Mouse (Mus musculus) adrenal gland, postnatal 25 days (tissue): ENCODE measurements at regions not wholly inside any gene's neighbourhood (a gene's known extent, or its start where the extent isn't known, plus 50 kb on each side); places are given as distances from the start of the nearest gene placed in this dataset.

Experiments
- DNase-seq: peaks from one replicate; pipeline ENCODE4 v3.0.0; 2021; ENCODE audit warnings: mixed read lengths

DNA sequence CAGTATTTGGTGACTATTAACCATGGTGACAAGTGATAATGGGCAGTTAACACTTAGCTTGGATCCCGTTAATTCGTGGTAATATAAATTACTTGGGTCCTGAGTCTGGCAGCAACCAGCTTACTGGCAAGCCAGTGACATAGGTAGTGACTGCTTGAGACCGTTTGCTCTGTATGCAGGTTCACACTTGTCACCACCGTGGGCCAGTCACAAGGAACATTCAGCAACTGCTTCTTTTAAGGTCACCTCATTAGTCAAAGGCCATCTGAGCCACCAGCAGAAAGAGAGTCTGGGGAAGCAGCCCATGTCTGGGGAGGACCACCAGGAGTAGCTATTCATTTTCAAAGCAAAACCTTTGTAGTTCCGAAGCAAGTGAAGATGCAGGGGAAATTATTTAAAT is 220.3 kb upstream of the Mgmt start:
- DNase-seq, result no peak

DNA sequence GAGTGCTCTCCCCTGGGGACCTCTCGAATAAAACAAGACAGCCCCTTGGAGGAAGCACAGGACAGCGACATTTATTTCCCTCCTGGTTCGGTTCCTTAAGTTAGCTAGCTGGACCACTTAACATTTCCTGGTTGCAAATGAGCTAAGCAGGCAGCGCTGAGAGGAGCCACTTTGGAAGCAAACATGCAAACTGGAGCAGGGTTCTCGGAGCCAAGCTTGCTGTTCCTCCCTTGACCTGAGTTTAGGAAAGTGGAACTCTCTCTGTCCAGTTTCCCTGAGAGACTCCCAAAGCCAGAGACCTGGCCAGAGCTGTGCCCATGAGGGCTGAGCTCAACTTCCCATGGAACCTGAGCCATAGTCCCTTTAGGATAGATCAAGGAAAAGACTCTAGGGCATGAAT is 219.4 kb upstream of the Mgmt start:
- no peak for DNase-seq

DNA sequence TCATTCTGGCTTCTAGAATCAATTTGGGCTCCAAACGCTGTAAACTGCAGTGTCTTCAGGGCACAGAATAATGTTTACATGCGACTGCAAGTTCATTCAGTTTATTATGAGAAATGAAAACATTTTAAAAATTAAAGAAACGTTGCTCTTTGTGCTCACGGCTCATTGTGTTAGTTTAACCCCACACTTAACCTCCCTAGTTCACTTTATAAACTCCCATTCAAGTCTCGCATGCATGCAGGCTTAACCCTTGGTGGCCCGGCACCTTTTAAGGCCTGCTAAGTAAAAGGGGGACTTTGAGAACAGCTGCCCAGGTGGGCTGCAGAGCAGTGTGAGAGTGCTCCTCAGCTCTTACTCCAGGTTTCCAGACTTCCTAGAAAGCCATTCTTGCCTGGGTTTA is 218.3 kb upstream of the Mgmt start:
- DNase-seq, result no peak

DNA sequence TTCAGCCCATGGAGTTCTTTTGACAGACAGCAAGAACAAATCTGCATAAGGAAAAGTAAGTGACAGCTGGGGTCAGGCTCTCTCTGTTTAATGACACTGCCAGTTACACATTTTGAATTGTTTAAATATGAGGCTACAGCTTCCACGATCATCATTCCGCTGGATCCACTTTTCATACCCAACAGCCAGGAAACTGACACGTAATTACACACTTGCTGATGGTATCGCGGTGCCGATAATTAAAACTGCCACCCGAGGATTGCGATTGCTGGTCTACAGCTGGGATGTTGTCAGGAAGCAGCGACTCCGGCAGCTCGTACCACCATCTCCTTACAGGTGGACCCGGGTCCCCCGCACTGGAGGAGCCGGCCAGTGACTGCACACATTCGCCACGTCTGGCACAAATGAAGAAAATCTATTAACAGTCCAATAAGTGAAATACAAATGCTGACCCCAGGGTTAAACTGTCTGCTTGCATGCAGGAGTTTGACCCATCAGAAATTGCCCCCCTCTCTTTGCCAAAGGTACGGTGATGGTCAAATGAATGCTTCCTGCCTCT is 217.3 kb upstream of the Mgmt start:
- no peak for DNase-seq

DNA sequence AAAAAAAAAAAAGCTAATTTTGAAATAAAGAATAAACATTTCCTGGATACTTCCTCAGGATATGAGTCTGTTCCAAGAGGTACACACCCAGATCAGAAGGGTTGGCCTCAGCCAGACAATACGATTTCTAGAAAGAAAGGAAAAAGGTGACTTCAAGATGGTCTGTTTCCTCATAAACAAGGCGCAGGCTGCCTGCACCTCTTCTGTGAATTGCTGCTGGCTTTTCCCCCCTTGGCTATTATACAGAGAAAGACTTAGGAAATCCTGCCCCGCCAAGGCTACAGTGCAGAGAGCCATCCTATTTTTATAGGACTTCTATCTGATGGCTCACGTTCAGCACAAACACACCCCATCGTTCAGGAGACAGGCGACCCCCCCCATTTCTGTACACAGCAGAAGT is 204.8 kb upstream of the Mgmt start:
- no peak for DNase-seq

DNA sequence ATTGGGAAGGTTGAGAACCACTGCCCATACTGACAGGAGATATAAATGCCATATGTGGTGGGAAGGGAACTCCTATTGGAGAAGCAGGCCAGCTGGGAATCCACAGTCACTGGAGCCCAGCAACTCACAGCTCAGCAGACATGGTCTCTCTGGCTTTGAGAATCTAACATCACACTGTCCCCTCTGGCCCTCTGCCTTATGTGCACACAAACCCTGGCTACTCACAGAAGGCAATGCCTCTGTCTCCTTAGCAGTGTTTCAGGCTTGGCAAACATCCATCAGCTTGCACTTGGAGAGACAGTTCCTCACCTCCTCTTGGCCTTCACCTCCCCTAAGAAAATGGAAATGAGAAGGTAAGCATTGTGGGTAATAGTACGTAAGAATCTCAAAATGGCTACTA is 188.2 kb upstream of the Mgmt start:
- DNase-seq, result no peak

DNA sequence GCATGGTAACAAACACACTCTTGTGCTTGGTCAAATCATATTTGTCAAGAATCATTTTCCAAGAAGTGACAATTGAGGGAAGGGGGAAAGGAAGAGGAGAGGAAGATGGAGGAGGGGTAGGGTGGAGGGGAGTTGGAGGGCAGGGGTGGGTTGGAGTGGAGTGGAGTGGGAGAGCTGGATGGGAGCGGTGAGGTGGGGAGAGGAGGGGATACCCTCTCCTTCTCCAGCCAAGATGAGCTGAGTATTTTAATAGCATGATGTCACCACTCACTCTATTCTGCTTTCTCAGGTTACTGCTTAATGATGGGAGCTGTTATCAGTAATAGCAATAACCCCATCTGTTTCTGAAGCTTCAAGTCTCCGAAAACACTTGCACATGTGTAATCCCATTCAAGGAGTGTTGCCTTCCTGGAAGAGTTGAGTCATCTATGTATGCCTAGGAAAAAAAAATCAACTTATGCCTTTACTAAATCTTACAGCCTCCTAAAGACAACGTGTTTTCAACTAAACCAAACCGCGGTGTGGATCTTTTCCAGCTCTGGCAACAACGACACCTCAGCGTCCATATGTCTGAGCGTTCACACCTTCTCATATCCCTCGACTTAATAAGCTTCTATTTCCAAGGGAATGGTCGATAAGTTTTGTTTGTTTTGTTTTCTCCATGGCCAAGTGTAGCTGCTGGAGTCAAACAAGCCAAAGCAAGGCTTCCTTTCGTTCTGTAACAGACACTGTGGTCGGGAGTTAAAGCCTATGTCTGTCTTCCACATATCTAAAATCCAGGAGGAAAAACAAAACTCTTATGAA is 187.0 kb upstream of the Mgmt start:
- DNase-seq, result no peak

DNA sequence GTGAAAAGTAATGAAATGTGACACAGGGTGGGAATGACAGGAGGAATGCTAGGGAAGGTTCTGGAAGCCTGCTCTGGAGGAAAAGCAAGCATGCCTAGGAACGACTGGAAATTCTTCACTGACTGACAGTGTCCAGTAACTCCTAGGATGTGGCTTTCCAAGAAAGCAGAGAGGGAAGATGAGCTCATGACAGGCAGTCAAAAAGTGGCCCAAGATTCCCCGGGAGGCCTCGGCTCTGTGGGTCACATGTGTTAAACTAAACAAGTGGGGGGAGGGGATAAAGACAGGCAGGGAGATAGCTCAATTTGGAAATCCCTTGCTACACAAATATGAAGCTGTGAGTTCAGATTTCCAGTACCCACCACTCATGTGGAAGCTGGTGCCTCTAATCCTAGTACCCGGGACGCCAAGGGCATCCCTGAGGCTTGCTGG is 186.4 kb upstream of the Mgmt start:
- no peak for DNase-seq

DNA sequence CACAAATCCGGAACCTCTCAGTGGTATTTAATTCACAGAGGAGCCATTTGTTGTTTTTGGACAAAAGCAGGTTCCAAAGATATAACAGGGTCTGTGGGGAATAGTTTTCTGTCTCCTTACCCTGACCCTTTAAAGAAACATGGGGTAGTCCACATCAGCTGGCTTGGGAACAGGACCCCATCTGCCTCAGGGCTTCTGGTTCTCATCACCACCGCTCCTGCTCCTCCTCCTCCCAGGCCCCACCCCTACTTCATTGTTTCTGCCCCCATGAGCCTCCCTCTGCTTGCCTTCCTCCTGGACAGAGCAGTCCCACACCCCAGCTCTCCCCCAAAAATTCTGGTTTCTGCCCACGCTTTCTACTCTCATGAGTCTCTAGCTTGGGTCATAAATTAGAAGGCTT is 183.8 kb upstream of the Mgmt start:
- DNase-seq, result no peak

DNA sequence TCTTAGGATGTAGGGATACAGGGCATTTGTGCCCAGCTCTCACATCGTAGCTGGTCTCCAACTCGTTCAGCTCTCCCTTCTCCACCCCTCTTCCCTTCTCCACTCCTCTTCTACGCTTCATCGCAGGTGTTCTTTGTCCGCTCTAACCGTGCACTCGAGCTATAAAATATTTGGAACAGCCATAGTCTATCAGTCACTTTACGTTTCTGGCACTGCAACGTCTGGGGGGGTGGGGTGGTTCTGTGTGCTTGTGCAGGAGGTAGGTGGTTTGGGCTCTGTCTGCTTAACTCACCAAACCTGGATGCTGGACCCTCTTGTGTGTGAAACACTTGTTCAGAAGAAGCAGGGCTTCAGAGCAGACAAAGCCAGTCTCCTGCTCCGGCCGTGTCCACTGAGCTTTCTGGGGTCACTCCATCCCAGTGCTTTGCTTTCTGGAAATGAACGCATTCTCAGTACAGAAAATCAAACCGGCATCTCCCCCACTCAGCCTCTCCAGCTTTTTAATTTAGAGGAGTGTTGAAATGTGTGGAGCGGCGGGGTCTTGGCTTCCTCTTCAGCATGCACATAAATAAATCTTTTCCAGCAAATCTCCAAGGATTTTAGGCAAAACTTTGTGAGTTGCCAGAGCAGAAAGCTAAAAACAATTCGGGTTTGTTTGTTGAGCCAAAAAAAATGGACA is 181.3 kb upstream of the Mgmt start:
- no peak for DNase-seq

DNA sequence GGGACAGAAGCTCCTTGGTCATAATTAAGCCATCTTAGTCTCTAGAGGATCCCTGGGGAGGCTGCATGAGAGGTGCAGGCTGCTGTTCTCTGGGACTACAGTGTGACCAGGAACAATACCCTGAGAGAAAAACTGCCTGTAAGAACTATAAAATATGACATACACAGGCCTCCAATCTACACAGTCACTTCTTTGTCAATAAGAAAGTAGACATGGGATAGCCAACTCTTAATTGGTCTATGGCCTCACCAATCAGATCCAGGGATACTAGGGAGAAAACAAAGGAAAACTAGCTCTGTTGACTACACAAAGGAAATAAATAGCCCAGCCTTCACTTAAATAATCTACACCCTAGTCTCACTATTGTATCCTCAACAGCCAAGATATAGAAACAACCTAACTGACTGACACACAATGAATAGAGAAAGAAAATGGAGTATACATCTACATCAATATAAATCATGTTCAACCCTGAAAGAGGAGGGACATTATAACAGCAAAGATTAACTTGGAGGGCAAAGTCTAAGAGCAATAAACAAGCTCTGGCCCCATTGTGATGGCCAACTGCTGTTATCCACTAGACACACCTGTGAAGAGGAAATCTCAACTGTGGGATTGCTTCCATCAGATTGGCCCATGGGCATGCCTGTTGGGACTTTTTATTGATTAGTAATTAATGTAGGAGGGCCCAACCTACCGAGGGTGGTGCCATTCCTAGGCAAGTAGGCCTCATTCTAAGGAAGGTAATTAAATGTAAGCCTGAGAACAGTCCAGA is 166.6 kb upstream of the Mgmt start:
- DNase-seq, result no peak

DNA sequence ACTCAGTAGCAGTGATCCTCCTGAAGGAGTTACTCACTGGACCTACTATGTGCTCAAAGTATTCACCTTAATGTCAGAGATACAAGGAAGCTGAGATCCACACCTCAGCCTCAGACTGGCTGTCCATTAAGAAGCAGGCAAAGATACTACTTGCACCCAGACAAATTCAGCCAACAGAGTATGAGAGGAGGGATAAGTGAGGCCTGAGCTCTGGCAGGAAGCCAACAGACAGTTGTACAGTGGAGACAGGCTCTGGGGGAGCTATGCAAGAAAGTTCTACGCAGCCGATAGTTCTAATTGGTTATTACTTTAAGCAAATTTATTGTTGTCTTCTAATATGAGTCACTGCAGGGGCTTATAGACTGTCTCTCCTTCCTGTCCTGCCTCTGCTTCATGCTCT is 152.2 kb upstream of the Mgmt start:
- DNase-seq, result no peak

DNA sequence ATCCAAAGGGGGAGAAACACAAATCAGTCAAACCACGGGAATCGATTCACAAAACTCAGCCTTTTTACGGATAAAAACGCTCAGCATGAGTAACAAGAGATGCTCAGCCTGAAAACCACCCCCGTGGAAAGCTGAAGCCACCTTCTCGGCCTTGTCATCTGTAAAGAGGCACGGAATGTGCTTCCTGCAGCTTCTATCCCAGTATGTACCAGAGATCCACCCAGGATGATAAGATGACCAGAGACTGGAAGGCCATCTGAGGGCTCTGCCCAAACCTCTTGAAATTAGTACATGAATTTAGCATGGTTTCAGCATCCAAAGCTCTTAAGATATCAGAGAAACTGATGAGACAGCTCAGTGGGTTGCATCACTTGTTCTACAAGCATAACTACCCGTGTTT is 149.0 kb upstream of the Mgmt start:
- DNase-seq, result no peak

DNA sequence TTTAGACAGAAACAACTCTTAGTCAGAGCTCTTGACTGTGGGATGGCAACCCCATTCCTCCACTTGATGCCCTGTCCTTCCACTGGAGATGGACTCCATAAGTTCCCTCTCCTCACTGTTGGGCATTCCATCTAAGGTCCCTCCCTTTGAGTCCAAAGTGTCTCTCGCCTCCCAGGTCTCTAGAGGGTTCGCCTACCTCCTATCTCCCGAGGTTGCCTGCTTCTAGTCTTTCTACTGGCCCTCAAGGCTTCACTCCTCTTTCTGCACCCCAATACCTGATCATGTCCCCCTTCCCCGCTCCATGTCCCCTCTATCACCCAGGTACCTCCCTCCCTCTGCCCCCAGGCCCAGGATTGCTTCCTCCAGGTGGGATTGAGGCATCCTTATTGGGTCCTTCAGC is 142.9 kb upstream of the Mgmt start:
- DNase-seq, result no peak

DNA sequence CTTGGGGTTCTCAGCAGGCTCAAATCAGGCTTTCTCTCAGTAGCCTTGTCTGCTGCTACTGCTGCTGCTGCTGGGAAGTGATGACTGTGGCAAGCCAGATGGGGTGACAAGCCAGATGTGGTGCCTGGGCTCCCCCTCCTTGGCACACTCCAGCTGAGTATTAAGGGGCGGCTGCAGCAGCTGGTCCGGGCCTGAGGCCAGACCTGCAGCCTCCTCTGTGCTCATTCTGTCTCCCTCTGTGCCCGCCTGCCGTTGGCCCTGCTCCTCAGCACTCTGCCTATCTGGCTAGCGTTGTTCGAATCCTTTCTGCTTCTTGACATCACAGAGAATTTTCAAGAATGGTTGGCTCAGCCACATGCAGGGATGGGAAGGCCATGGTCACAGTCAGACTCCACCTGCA is 139.6 kb upstream of the Mgmt start:
- DNase-seq, result no peak

DNA sequence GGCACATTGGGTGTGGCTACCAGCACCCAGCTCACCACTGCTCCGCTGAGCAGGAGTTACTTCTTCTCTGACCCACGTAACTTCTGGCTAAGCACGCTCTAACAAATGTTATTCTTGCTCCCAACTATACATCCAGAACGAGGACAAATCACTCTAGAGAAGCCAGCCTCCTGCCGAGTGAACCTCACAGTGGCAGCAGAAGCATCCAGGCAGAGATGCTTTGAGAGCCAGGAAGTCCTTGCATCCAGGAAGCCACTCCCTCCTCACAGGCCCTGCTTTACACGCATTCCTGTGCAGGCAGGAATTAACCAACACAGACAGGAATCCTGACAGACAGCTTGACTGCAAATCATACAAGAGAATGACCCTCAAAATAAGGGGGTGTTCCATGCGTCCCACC is 129.4 kb upstream of the Mgmt start:
- no peak for DNase-seq

DNA sequence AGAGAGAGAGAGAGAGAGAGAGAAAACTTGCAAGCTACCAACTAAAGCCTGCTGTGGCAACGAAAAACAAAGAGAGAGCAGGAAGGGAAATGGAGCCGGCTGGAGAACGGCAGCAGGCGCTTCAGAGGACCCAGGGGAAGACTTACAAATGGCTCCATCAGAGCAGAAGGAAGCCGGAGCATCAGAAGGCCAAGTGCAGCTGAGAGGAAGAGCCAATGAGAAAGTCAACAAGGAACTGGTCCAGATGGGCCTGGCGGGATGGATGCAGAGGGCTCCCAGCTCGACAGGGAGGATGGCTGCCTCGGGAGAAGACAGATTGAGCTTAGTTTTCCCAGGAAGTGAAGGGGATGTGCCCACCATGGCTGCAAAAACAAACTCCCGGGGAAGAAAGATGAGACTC is 127.2 kb upstream of the Mgmt start:
- no peak for DNase-seq

DNA sequence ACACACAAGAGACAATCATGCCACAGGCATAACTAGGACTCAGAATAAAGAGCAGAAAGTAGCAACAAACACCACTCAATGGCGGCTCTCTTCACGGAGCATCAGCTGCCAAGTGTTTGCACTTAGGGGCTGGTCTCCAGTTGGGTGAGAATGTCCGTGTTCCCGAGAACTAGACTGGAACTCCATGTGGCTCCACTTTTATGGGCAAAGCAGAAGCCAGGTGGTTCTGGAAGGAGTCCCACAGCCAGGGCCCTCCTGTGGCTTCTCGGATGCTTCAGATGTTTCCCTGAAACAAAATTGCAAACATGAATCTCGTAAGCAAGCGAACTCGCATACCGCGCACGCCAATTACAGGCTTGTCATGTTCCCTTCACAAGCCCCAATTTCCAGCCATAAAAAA is 113.7 kb upstream of the Mgmt start:
- no peak for DNase-seq

DNA sequence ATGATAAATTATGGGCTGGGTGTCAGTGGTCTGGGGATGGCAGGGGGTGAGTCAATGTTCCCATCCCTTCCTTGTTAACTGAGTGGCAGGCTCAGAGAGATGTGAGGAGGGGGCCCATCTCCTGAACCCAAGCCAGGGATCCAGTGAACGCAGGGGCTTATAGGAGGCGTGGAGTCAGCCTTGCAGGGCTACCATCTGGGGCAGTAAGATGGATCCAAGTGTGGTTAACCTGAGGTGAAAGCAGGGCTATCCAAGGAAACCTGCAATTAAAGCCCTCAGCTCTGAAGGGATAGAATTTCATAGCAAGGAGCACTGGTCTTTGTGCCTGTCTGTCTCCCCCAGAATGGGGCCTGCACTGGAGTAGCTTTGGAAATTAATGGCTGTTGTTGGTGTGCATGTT is 103.3 kb upstream of the Mgmt start:
- DNase-seq, result no peak

DNA sequence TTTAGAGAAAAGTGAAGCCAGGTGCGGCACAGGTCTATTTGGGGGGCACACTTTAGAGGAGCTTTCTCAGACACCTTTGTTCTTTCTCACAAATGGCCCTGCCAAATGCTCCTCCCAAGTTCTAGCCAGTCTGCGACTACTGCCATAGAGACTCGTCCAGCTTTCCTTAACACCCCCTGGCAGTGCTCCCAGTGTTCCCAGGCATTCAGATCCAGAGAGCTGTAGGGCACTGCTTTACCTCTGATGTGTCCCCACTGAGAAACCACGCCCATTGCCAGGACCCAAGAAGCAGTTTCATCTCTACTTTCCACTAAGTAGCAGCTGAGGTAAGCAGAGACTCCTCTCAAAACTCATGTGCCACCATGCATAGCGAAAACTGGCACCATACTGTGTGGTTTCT is 102.3 kb upstream of the Mgmt start:
- DNase-seq, result no peak

DNA sequence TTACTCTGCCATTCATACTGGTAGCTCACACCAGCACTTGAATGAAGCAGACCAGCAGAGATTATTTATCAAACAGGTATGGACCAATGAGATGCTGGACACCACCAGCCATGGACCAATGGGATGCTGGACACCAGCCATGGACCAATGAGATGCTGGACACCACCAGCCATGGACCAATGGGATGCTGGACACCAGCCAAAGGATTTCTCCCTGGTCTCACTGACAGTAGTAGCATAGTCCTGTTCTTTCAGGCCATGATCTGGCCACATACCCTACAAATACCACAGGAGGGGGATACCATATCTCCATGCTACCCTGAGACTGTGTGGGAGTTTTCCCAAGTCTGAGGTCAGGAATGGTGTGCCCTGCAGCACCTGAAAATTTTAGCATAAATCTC is 98.0 kb upstream of the Mgmt start:
- DNase-seq, result no peak

DNA sequence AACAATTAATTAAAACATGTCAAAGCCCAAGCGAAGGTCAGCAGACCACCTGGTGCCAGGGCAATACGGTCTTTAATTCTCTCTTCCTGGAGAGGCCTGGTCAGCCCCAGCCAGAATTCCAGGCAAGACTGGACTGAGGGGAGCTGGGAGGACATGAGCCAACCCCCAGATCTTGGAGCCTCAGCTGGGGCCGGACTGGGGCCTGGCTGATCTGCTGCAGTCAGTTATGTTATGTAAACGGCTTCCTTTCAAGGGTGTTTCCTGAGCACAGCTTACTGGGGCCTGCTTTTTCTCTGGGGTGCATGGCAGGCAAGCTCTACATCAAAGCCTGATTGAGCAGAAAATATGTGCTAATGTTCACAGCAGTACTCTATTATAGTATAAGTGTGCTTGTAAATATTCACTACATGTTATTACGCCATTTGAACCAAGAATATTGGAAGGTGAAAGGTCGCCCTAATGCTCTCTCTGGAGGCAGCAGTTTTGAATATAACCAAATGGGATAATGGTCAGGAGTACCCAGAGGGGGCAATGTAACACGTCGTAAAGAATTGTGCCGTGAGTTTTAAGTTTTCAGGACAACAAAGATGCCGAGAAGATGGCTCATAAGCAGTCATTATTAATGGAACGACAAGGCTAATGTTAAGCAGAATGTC is 96.5 kb upstream of the Mgmt start:
- DNase-seq, result no peak

DNA sequence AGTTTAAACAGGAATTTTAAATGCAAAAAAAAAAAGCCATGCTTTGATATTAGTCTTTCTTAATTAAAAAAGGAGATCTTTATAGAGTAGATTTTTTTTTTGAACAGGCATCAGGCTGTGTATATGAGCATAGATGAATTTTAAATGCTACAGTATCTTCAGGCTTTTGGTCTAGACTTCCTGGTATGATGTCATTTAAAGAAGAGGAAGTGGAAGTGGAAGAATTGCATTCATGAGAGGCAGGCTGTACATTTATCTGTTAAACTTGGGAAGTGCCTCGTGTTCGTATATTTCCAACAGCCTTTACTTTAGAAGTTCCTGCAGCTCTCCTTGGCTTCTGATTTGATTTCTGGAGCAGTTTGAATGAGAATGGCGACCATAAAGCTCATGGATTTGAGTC is 95.8 kb upstream of the Mgmt start:
- no peak for DNase-seq
